Mouse (Mus musculus) CD4-positive, CD25-positive, alpha-beta regulatory T cell (primary cell): ENCODE measurements around the gene Trim29. TPM values are rescaled to one million over a fixed set of nuclear protein-coding genes. Genes with fewer than 3 reads are reported as not detected.

Experiments used
- polyA plus RNA-seq: library from polyadenylated mRNA; unstranded; fragments of 100-300 nt; shearing (Covaris generic); gene quantifications from one replicate; pipeline ENCODE4 v1.2.1, GENCODE M21; 2017

Gene Trim29
- polyA plus RNA-seq, result not detected

GRCm38 (mm10) chr9:43310538-43310937 lies at the start of gene Trim29:
TSS of gene Trim29 (plus strand) at chr9:43310848.

Other genes with a start within 250 kb of the Trim29 start
- 13.3 TPM for gene Arhgef12, start 203.6 kb upstream of the Trim29 start, polyA plus RNA-seq
- 4.8 TPM for gene Tmem136, start 194.3 kb upstream of the Trim29 start, polyA plus RNA-seq
- not detected for gene Pou2f3, start 100.5 kb upstream of the Trim29 start, polyA plus RNA-seq
- gene Oaf, start 70.9 kb upstream of the Trim29 start, polyA plus RNA-seq, result 0.48 TPM